Mouse (Mus musculus) heart, adult 2 months (tissue): Measurements from ENCODE around the gene Ssbp4. TPM values are rescaled to one million over a fixed set of nuclear protein-coding genes. Genes with fewer than 3 reads are reported as not detected.

ENCODE experiments used
- DNase-seq, 2 experiments: peaks; one replicate each; pipeline ENCODE4 v3.0.0; 2021
- H3K27ac ChIP-seq: fragments of 200-600 bp; 2 replicates; pipeline ENCODE4 v1.8.1; 2022
- H3K27me3 ChIP-seq: fragments of 200-500 bp; 2 replicates; pipeline ENCODE4 v1.6.1; 2012; ENCODE audit warnings: mild to moderate bottlenecking, low read length, inconsistent platforms, mixed read lengths; ENCODE audit not compliant: control insufficient read depth, insufficient read depth
- H3K36me3 ChIP-seq: fragments of 200-500 bp; 2 replicates; pipeline ENCODE4 v1.6.1; 2012; ENCODE audit warnings: low read length, inconsistent platforms; ENCODE audit not compliant: control insufficient read depth, insufficient read depth
- H3K4me1 ChIP-seq: fragments of 200-500 bp; 2 replicates; pipeline ENCODE4 v1.6.1; 2011; ENCODE audit warnings: low read length; ENCODE audit not compliant: control insufficient read depth, insufficient read depth
- H3K4me3 ChIP-seq: fragments of 200-600 bp; 2 replicates; pipeline ENCODE4 v1.8.1; 2022
- H3K79me2 ChIP-seq: fragments of 200-500 bp; replicated peaks from 2 replicates; pipeline ENCODE4 v1.6.1; 2012; ENCODE audit warnings: mild to moderate bottlenecking, inconsistent platforms, low read length, moderate library complexity, mixed read lengths; ENCODE audit not compliant: control insufficient read depth, insufficient read depth
- H3K9ac ChIP-seq: fragments of 200-500 bp; 2 replicates; pipeline ENCODE4 v1.6.1; 2012; ENCODE audit warnings: low read depth, mild to moderate bottlenecking, control low read depth, inconsistent platforms, low read length, mixed read lengths
- CTCF ChIP-seq: fragments of 200-600 bp; IDR thresholded peaks from 2 replicates; pipeline ENCODE4 v1.8.1; 2022; ENCODE audit warnings: antibody characterized with exemption, mild to moderate bottlenecking, moderate library complexity
- EP300 ChIP-seq: fragments of 200-500 bp; IDR thresholded peaks from 2 replicates; pipeline ENCODE4 v1.6.1; 2011; ENCODE audit warnings: low read depth, low read length, control low read depth; ENCODE audit not compliant: insufficient read depth
- POLR2A ChIP-seq: fragments of 200-500 bp; IDR thresholded peaks from 2 replicates; pipeline ENCODE4 v1.6.1; 2011; ENCODE audit warnings: mild to moderate bottlenecking, low read depth, low read length, control low read depth; ENCODE audit not compliant: insufficient read depth
- WGBS: fragments of 180-500 bp; shearing (Covaris S2); methylation state at CpG from one replicate; pipeline ENCODE4 v1.1.7; 2018; 5-methylcytosine and 5-hydroxymethylcytosine counted together
- intact Hi-C: fragments of 180-260 bp; cut with DNase I; formaldehyde crosslinking; loops from one replicate; pipeline ENCODE4 v1.15.1; 2025
- polyA plus RNA-seq: library from polyadenylated mRNA; depleted of rRNA; stranded (reverse); fragments of >200 nt; gene quantifications from 2 replicates; pipeline ENCODE4 v1.2.3, GENCODE M21; 2012
- total RNA-seq, 2 experiments: library from RNA; stranded (reverse); gene quantifications; 2 replicates each; pipeline ENCODE4 v1.2.3; 2021

Gene Ssbp4
- total and polyA plus RNA-seq, 3 experiments = 34.6 to 72.8 (median 35.8) TPM

DNA sequence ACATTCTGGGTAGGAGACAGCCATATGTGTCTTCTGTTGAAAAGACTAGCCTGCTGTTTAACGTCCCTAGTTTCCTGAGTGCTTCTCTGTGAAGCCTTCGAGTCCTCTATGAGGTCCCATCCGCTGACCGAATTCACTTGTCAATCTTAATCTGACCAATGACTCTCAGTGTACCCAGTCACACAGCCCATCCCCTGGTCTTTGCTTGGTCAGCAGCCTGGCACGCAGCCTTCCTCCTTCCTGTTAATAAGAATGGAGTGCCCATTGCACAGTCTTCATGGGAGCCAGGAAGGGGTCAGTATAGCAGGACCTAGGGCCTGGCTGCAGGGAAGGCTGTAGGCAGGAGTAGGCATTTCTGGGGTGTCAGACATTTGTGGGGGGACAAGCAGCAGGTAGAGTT, 5.8 kb upstream of the Ssbp4 start:
- WGBS = 74% methylated on average over 5 of the region's 5 CpGs
- TF ChIP-seq EP300 (no peak), POLR2A (no peak), CTCF (no peak)
- no peaks in the 10 kb centered on the region for H3K36me3 ChIP-seq
- no peak overlapping the region for H3K4me3 ChIP-seq
- intact Hi-C loops = loop anchor here (5.0 kb wide), 1 partner anchor 88 kb away; the partner anchor contains the start of gene Iqcn
- no peak overlapping the region for H3K9ac ChIP-seq
- H3K27me3 ChIP-seq = no peaks in the 10 kb centered on the region
- H3K27ac ChIP-seq = no peak overlapping the region
- peak in 1 of 2 experiments; percentile 53 for DNase-seq
- H3K4me1 ChIP-seq = peaks cover 2% of the 10 kb centered on the region
- no peaks in the 10 kb centered on the region for H3K79me2 ChIP-seq

DNA sequence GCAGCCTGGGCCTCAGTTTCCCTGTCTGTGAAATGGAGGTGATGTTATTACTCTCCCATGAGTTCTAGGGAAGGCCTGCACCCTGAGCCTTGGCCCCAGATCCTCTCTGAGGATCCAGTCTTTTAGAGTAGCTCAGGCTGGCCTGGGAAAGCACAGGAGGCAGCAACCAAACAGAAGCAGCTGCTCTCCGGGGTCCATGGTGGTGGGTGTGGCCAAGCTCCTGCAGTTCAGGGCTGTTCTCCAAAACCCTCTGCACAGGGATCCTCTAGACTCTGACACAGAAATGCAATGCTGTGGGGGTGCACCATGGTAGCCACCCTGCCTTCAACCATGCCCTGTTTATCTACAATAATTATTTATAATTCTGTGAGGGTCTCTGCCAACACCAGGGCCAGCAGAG, 5.1 kb upstream of the Ssbp4 start:
- Histone ChIP-seq H3K36me3 (no peaks in the 10 kb centered on the region), H3K9ac (no peak overlapping the region), H3K4me1 (peaks cover 7% of the 10 kb centered on the region), H3K27me3 (no peaks in the 10 kb centered on the region), H3K4me3 (no peak overlapping the region), H3K79me2 (no peaks in the 10 kb centered on the region), H3K27ac (no peak overlapping the region)
- 16% methylated on average over 1 of the region's 1 CpGs for WGBS
- intact Hi-C loops = loop anchor here (2.0 to 5.0 kb wide), 2 partner anchors 15 to 89 kb away; partner anchors contain the start of gene Iqcn
- peak in 1 of 2 experiments; percentile 20 for DNase-seq
- TF ChIP-seq CTCF = no peak

DNA sequence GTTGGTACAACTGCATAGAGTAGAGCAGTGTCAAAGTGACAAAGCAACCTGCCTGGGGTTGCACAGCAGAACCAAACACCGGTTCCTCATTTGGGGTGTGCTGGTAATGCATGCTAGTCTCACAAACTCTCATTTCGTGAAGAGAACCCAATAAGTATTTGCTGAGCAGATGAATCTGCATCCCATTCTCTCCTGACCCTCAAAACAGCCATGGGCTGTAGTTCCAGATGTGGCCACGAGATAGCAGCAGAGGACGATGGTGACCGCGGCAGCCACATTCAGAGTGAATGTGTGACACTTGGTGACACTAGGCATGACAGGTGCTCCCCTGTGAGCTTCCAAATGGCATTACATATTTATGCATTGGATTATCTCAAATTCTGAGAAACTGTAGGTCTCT, 3.2 kb upstream of the Ssbp4 start:
- Histone ChIP-seq H3K27me3 (no peaks in the 10 kb centered on the region), H3K4me3 (peak overlapping the region; percentile 65), H3K4me1 (peaks cover 8% of the 10 kb centered on the region), H3K9ac (peak overlapping the region; percentile 74), H3K27ac (peak overlapping the region; percentile 93), H3K79me2 (no peaks in the 10 kb centered on the region), H3K36me3 (no peaks in the 10 kb centered on the region)
- WGBS = under 1% methylated on average over 6 of the region's 6 CpGs
- intact Hi-C loops = loop anchor here (1.0 to 5.0 kb wide), 5 partner anchors 17 to 90 kb away; partner anchors contain the start of genes Iqcn and Isyna1
- DNase-seq = peak; percentile 89 to 95
- TF ChIP-seq POLR2A = no peak
- peak; percentile 80; the same call in 1 of the 2 replicates for TF ChIP-seq EP300

DNA sequence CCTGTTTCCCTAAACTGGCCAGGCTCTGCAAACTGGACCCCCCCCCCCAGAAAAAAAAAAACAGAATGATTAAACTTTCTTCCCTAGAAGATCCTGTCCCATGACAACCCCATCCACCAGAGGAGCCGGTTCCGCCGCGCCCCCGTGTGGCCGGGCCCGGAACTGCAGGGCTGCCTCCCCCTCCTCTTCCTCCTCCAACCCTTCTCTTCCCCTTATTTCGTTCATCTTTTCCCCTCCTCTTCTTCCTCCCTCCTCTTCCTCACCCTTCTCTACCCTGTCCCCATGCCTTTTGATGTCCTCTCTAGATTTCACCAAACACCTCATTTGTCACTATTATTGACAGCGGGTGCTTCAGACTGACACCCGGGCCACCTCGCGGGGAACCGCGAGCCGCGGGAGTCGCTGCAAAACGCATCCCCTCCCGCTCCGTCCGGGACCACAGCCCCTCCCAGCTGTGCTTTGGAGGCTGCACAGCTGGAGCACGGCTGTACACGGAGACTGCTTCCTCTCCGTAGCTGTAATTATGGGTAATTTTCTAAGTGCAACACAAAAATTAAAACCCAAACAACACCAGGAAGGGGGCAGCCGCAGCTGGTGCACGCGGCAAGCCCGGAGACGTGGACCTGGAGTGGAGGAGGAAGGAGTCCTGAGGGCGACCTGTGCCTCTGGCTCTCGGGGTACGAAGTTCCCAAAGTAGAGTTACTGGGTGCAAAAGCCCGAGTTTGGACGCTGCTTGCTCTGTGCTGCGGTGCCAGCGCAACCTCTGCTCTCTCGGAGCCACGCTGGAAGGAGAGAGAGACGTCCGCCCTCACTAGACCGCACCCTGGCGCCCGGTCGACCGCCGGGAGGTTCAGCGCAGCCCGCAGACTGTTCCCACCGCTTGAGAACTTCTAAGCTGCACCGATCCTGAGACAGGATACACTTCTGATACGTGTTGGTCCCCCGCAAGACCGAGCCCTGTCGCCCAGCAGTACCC, 2.4 kb upstream of the Ssbp4 start:
- Histone ChIP-seq H3K9ac (peak overlapping the region; percentile 74), H3K79me2 (no peaks in the 10 kb centered on the region), H3K27ac (peak overlapping the region; percentile 93), H3K4me1 (peaks cover 8% of the 10 kb centered on the region), H3K36me3 (no peaks in the 10 kb centered on the region), H3K4me3 (peak overlapping the region; percentile 65), H3K27me3 (no peaks in the 10 kb centered on the region)
- TF ChIP-seq EP300 (0 out of 2 replicates have a peak, but pooled peaks have one; percentile 26), POLR2A (no peak; the same call in 1 of the 2 replicates), CTCF (peak; percentile 86)
- intact Hi-C loops = loop anchor here (2.0 to 5.0 kb wide), 3 partner anchors 16 to 91 kb away; partner anchors contain the start of genes Iqcn and Isyna1
- DNase-seq = peak; percentile 88 to 95
- WGBS = under 1% methylated on average over 54 of the region's 54 CpGs

DNA sequence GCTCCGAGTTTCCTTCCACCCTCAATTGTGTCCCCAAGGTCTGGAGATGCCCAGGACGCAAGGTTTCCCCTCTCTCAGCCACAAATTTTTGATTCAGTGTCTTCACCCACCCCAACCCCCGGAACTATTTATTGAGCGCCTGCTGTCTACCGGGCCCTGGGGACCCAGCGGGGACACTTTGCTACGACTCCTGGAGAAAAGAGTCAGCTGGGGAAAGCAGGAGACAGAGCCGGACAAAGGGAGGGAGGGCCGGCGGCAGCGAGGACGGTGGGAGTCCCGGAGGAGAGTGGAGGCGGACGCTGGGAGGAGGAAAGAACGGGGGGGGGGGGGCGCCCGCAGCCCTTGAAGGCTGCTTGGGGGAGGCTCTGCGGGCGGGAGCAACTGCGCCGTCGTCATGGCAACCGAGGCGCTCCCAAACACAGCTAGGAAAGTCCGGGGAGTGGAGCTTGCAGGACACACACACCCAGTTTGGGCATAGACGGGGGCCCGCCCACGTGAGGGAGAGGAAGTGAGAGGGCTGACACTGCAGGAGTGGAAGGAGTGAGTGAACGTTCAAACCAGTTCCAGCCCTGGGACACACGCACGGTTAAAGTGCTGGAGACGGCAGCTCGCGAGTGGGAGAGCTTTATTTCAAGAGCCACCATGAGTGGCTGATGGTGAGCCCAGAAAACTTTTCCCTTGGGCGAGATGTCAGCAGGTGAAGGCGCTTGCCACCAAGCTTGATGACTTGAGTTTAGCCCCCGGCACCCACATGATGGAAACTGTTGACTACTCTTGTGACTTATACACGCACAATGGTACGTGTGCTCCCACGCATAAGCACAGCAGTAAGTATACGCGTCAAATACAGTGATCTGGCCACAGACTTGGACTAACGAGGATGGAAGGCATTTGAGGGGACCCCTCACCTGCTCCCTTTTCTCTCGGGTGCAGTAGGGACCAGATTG, 1.4 kb upstream of the Ssbp4 start:
- intact Hi-C loops = loop anchor here (2.0 to 5.0 kb wide), 3 partner anchors 15 to 92 kb away; partner anchors contain the start of genes Iqcn and Isyna1
- peak; percentile 90 to 96 for DNase-seq
- 1% methylated on average over 44 of the region's 45 CpGs for whole genome bisulfite sequencing
- no peaks in the 10 kb centered on the region for H3K36me3 ChIP-seq
- TF ChIP-seq POLR2A (peak; percentile 95), CTCF (no peak), EP300 (peak; percentile 88)
- peak overlapping the region; percentile 93 for H3K27ac ChIP-seq
- no peaks in the 10 kb centered on the region for H3K79me2 ChIP-seq
- peak overlapping the region; percentile 98 for H3K4me3 ChIP-seq
- H3K27me3 ChIP-seq = no peaks in the 10 kb centered on the region
- H3K4me1 ChIP-seq = peaks cover 8% of the 10 kb centered on the region
- H3K9ac ChIP-seq = peak overlapping the region; percentile 70
